Mouse (Mus musculus) c-Kit-positive CD71-negative TER-119-negative erythroid progenitor cells, embryonic 14.5 days (primary cell): ENCODE data around the gene Nup54.
A peak's percentile ranks its signal among the peaks of the same experiment; 100 is the strongest.

Source experiments
- DNase-seq: peaks from one replicate; pipeline ENCODE4 v3.0.0-alpha.2; 2013; ENCODE audit warnings: low read depth

Nup54 gene

GRCm38 (mm10) chr5:92413271-92413981 lies 21.6 kb downstream of the Nup54 start:
- no peak for DNase-seq

DNA sequence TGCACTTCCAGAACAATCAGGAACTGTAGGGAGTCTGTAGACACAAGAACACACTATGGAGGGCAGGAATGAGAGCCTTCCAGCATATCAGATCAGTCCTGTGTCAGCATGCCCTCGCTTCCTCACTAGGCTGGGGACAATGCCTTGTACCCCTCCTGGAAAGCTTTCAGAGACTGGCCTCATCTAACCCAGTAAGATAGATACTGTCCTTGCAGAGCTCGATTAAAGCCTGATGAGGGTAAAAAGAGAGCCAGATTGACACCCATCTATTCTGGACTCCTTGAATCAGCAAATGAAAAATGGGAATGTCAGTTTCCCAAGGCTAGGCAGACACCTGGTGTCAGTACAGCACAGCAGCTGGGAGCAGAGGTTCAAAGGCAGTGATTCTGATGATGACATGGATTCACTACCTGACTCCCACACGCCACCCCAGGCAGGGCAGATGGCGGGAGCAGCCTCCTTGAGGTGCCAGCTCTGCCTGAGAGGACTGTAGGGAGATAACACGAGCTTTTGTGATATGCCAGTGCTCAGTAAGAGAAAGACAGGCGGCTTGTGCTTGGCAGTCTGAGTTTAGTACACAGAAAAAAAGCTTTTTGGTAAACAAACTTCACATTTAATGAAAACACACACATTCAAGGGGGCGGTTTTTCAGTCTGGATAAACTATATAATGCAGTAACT lies 23.4 kb downstream of the Nup54 start:
- DNase-seq, result no peak

- DNase-seq, result no peak
Observed at GRCm38 (mm10) chr5:92410486-92410885, 24.5 kb downstream of the Nup54 start.

GRCm38 (mm10) chr5:92409361-92410155 lies 25.5 kb downstream of the Nup54 start:
- DNase-seq, result no peak

DNA sequence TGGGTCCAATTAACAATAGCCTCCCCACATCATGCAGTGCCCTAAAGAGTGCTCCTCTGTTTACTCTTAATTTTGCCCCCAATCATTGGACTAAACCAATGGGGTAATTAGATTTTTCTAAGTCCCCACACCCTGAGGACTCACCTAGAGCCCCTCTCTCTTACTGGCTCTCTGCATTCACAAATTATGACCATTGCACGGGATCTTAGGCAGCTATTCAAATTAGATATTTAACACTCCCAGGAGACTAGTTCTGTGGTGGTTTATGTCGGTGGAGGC lies 30.7 kb downstream of the Nup54 start:
- no peak for DNase-seq

DNA sequence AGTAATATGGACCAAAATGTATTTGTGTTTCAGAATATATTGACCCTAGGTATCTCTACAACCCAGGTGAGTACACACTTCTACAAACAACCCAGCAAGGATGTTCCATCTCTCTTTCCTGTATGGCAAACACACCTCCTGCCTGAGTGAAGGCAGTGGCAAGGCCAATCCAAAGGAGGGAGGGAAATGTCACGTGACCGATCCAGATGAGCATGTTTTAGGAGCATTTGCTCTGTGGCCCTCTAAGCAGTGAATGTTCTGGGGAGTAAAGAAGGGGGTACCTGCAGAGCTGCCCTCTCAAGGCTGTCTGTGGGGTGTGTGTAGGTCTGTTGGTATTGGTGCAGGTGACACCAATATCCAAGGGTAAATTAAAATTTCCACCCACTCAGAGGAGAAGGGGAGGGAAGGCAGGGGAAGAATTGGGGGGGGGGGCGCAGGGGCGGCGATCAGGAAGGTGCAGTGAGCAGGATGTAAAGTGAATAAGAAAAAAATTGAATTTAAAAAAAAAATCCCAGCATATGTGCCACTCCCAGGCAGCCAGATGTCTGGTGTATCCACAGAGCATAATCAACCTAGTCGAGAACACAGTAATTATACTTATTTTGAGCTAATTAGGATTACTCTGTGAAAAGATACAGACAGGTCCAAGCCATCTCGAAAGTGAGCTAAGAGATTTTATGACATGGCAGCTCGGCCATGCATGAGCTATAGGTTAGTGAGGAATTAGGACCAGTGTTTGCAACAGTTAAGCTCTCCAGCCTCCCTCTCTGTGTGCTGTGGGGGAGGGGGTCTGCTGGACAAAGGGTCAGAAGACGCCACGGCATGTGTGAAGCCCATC lies 31.2 kb downstream of the Nup54 start:
- no peak for DNase-seq

GRCm38 (mm10) chr5:92402816-92403215 lies 32.2 kb downstream of the Nup54 start:
- no peak for DNase-seq

- DNase-seq, result peak; percentile 76
Observed at GRCm38 (mm10) chr5:92398153-92398552, 36.9 kb downstream of the Nup54 start.

GRCm38 (mm10) chr5:92396476-92396875 lies 38.5 kb downstream of the Nup54 start:
- no peak for DNase-seq

DNA sequence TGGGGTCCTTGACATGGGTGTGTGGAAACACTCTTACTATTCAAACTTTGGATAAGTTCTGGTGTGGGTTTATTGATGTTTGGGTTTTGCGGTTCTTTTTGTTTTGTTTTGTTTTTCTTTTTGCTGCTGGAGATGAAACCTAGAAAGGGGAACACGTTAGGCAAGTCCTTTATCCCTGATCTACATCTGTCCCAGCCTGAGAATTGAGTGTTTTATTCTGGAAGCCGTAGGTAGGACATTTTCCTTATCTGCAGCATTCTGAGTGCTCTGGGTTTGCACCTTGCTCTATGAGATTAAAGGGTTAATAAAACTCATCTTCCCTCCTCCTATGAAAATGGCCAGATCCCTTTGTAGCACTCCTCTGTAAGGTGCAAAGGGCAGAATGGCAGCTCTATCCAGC lies 39.3 kb downstream of the Nup54 start:
- DNase-seq, result no peak

DNA sequence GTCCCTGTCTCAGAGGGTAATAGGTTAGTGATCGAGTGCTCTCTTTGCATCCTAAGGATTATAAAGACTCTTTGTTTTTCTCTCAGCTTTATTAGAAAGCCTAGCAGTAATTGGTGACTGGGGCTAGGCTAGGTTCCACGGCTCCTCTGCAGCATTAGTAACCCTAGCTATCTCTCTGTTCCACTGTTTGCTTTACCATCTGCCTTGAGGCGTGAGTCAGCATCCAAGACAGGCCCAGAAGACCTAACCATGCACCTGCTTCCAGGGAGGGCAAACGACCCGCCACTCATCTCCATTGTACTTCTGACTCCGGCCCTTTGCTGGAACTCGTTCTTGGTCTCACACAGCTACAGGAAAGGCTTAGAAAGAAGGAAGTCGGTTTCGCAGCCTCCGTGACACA lies 41.2 kb downstream of the Nup54 start:
- no peak for DNase-seq

- no peak for DNase-seq
Observed at GRCm38 (mm10) chr5:92392542-92392941, 42.5 kb downstream of the Nup54 start.

DNA sequence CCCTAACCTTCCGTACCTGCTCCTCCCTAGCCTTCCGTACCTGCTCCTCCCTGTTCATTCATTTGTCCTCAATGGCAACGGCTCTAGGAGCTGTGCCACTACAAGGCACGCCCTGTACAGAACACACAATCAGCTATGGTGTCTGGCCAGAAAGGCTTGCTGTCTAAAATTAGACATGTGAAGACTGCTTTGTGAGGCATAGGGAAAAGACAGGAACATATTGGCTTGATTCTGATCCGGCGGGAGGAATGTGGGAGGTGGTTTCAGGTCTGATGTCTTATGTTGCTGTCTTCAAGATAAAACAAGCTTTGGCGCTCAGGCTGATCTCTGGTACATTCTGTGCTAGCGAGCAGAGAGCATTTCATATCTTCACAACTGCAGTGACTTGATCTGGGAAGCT lies 44.4 kb downstream of the Nup54 start:
- DNase-seq, result no peak

GRCm38 (mm10) chr5:92389977-92390376 lies 45.0 kb downstream of the Nup54 start:
- no peak for DNase-seq

- DNase-seq, result no peak
Observed at GRCm38 (mm10) chr5:92387433-92387832, 47.6 kb downstream of the Nup54 start.

- no peak for DNase-seq
Observed at GRCm38 (mm10) chr5:92386643-92387042, 48.4 kb downstream of the Nup54 start.

- DNase-seq, result no peak
Observed at GRCm38 (mm10) chr5:92386102-92386501, 48.9 kb downstream of the Nup54 start.

GRCm38 (mm10) chr5:92384855-92385254 lies 50.2 kb downstream of the Nup54 start:
- no peak for DNase-seq

- no peak for DNase-seq
Observed at GRCm38 (mm10) chr5:92383747-92384146, 51.3 kb downstream of the Nup54 start.

- DNase-seq, result no peak
Observed at GRCm38 (mm10) chr5:92382349-92382679, 52.7 kb downstream of the Nup54 start.

GRCm38 (mm10) chr5:92381550-92382348 lies 53.3 kb downstream of the Nup54 start:
- peak; percentile 81 for DNase-seq
